ENCODE assay signal across 8 mouse cellular contexts in genomic region chr7:132576116-132576650, GRCm38 (mm10). TPM values are rescaled to one million over a fixed set of nuclear protein-coding genes. Genes with fewer than 3 reads are reported as not detected.
DNase-seq lines count a peak whose midpoint lies in the region; ATAC-seq and TF ChIP-seq lines count a peak whose summit lies in the region.

TSS of gene Oat (minus strand) at chr7:132576398.

- peak; percentile 64; the same call in 1 of the 2 replicates for TF ChIP-seq POLR2A in brain, embryonic 14.5 days (IDR thresholded peaks at IDR 0.05; ENCODE audit: borderline replicate concordance, extremely low read depth, insufficient read depth, insufficient read length, poor library complexity, severe bottlenecking)
- TF ChIP-seq POLR2A in liver, adult 2 months (IDR thresholded peaks at IDR 0.05; ENCODE audit: extremely low read depth, insufficient read depth, low read length): peak; percentile 95
- peak; percentile 99 for TF ChIP-seq POLR2A in myocyte (IDR thresholded peaks at IDR 0.05; ENCODE audit: insufficient read length, low read depth)

- ATAC-seq in heart, embryonic 11.5 days (replicated peaks; ENCODE audit: insufficient number of reproducible peaks, low FRiP score, low TSS enrichment): peak; percentile 98
- ATAC-seq in kidney, embryonic 16.5 days (ENCODE audit: low FRiP score, low TSS enrichment): peak; percentile 98

- under 1% methylated on average over 49 of the region's 49 CpGs for WGBS in heart, embryonic 11.5 days (ENCODE audit: insufficient replicate concordance)
- WGBS in kidney, embryonic 16.5 days: under 1% methylated on average over 49 of the region's 49 CpGs
- 3% methylated on average over 49 of the region's 49 CpGs for WGBS in liver, adult 2 months

- H3K4me3 ChIP-seq in C2C12 (ENCODE audit: insufficient read depth, poor library complexity, severe bottlenecking) (peak within 1 kb of the TSS; percentile 34), myocyte (peak within 1 kb of the TSS; percentile 30)
- peak within 1 kb of the TSS; percentile 94 for H3K4me3 ChIP-seq in erythroblast, embryonic 14.5 days (replicated peaks)
- peak within 1 kb of the TSS; percentile 77 for H3K4me3 ChIP-seq in heart, embryonic 11.5 days (ENCODE audit: low read depth, low read length)
- H3K4me3 ChIP-seq in kidney, embryonic 16.5 days (ENCODE audit: low read length): peak within 1 kb of the TSS; percentile 82
- peak within 1 kb of the TSS; percentile 89 for H3K4me3 ChIP-seq in liver, adult 2 months (ENCODE audit: insufficient read depth, low read depth, low read length)

- H3K4me1 ChIP-seq in erythroblast, embryonic 14.5 days (ENCODE audit: control insufficient read depth): peaks cover 53% of the 10 kb centered on the region
- peaks cover 9% of the 10 kb centered on the region for H3K4me1 ChIP-seq in heart, embryonic 11.5 days (ENCODE audit: control insufficient read depth, insufficient read depth, low read length)
- peaks cover 37% of the 10 kb centered on the region for H3K4me1 ChIP-seq in kidney, embryonic 16.5 days (ENCODE audit: insufficient read depth, low read length)
- H3K4me1 ChIP-seq in liver, adult 2 months (ENCODE audit: control insufficient read depth, insufficient read depth, low read length): peaks cover 11% of the 10 kb centered on the region

- H3K4me2 ChIP-seq in heart, embryonic 11.5 days: peak within 1 kb of the TSS; percentile 79
- H3K4me2 ChIP-seq in kidney, embryonic 16.5 days (replicated peaks; ENCODE audit: low read depth, low read length): peak within 1 kb of the TSS; percentile 77
- peak within 1 kb of the TSS; percentile 99 for H3K4me2 ChIP-seq in myocyte (ENCODE audit: low read depth)

- peaks cover 11% of the 10 kb centered on the region for H3K27me3 ChIP-seq in C2C12 (ENCODE audit: control insufficient read depth, insufficient read depth, insufficient read length)
- peaks cover 19% of the 10 kb centered on the region; the same call in 1 of the 2 replicates for H3K27me3 ChIP-seq in erythroblast, embryonic 14.5 days (ENCODE audit: control insufficient read depth)
- 0 out of 2 replicates have a peak, but pooled peaks cover 2% of the 10 kb centered on the region for H3K27me3 ChIP-seq in heart, embryonic 11.5 days (ENCODE audit: control insufficient read depth, insufficient read depth, low read length)
- peaks cover 3% of the 10 kb centered on the region; the same call in 1 of the 2 replicates for H3K27me3 ChIP-seq in kidney, embryonic 16.5 days (ENCODE audit: insufficient read depth, low read length)
- no peaks in the 10 kb centered on the region for H3K27me3 ChIP-seq in liver, adult 2 months (ENCODE audit: control insufficient read depth, insufficient read depth, low read length)
- peaks cover 20% of the 10 kb centered on the region for H3K27me3 ChIP-seq in myocyte (ENCODE audit: control insufficient read depth, insufficient read depth, insufficient read length)
- no peaks in the 10 kb centered on the region for H3K27me3 ChIP-seq in splenic B cell, adult 2 months (ENCODE audit: control insufficient read depth, insufficient read depth, low read length, poor library complexity, severe bottlenecking)

- H3K79me3 ChIP-seq in C2C12 (ENCODE audit: low read depth): peaks cover 35% of the 10 kb centered on the region

- H3K79me2 ChIP-seq in C2C12 (ENCODE audit: control insufficient read depth, insufficient read depth) (peaks cover 45% of the 10 kb centered on the region), myocyte (ENCODE audit: control insufficient read depth, insufficient read depth) (peaks cover 43% of the 10 kb centered on the region)
- H3K79me2 ChIP-seq in liver, adult 2 months (ENCODE audit: control insufficient read depth, insufficient read depth, low read length): no peaks in the 10 kb centered on the region

- peak within 1 kb of the TSS; percentile 85 for H3K9ac ChIP-seq in heart, embryonic 11.5 days (ENCODE audit: low read depth, low read length)
- peak within 1 kb of the TSS; percentile 90 for H3K9ac ChIP-seq in kidney, embryonic 16.5 days (replicated peaks; ENCODE audit: low read length)
- H3K9ac ChIP-seq in liver, adult 2 months (ENCODE audit: low read depth, low read length): peak within 1 kb of the TSS; percentile 93

- H3K27ac ChIP-seq in heart, embryonic 11.5 days (ENCODE audit: low read depth, low read length): peak within 1 kb of the TSS; percentile 93
- H3K27ac ChIP-seq in kidney, embryonic 16.5 days (ENCODE audit: low read length): peak within 1 kb of the TSS; percentile 95
- peak within 1 kb of the TSS; percentile 76 for H3K27ac ChIP-seq in liver, adult 2 months (replicated peaks; ENCODE audit: insufficient read depth, low read depth, low read length)

- H3ac ChIP-seq in C2C12 (ENCODE audit: control insufficient read depth, insufficient read length, low read depth): peak within 1 kb of the TSS; percentile 39
- H3ac ChIP-seq in myocyte (ENCODE audit: control insufficient read depth, insufficient read length): peak within 1 kb of the TSS; percentile 31

- no peaks in the 10 kb centered on the region for H3K9me3 ChIP-seq in erythroblast, embryonic 14.5 days (ENCODE audit: control insufficient read depth, low read length)
- no peaks in the 10 kb centered on the region for H3K9me3 ChIP-seq in heart, embryonic 11.5 days (replicated peaks; ENCODE audit: control insufficient read depth, low read length)
- H3K9me3 ChIP-seq in kidney, embryonic 16.5 days (ENCODE audit: low read length): no peaks in the 10 kb centered on the region

- TF ChIP-seq CTCF in C2C12 (IDR thresholded peaks at IDR 0.05; ENCODE audit: control insufficient read depth, insufficient read depth, insufficient read length): peak; percentile 13
- peak; percentile 4; the same call in 1 of the 2 replicates for TF ChIP-seq CTCF in brain, embryonic 14.5 days (IDR thresholded peaks at IDR 0.05; ENCODE audit: borderline replicate concordance, extremely low read depth, insufficient read depth, insufficient read length)
- no peak for TF ChIP-seq CTCF in liver, adult 2 months (IDR thresholded peaks at IDR 0.05; ENCODE audit: low read depth, low read length)

- H3K36me3 ChIP-seq in C2C12 (ENCODE audit: control insufficient read depth, insufficient read depth) (no peaks in the 10 kb centered on the region), myocyte (ENCODE audit: control insufficient read depth, insufficient read depth) (no peaks in the 10 kb centered on the region)
- H3K36me3 ChIP-seq in erythroblast, embryonic 14.5 days (ENCODE audit: control insufficient read depth): peaks cover 5% of the 10 kb centered on the region
- H3K36me3 ChIP-seq in heart, embryonic 11.5 days (ENCODE audit: control insufficient read depth, insufficient read depth, low read length): no peaks in the 10 kb centered on the region
- H3K36me3 ChIP-seq in kidney, embryonic 16.5 days (ENCODE audit: insufficient read depth, low read length): no peaks in the 10 kb centered on the region
- no peaks in the 10 kb centered on the region for H3K36me3 ChIP-seq in liver, adult 2 months (ENCODE audit: control insufficient read depth, insufficient read depth, low read length)
- no peaks in the 10 kb centered on the region for H3K36me3 ChIP-seq in splenic B cell, adult 2 months (ENCODE audit: control insufficient read depth, insufficient read depth, low read length, poor library complexity, severe bottlenecking)

- peak; percentile 99 for DNase-seq in brain, embryonic 14.5 days (ENCODE audit: low read depth)
- DNase-seq in liver, adult 2 months (ENCODE audit: extremely low read depth, low read depth, low spot score): peak; percentile 84
- peak; percentile 97 for DNase-seq in splenic B cell, adult 2 months (ENCODE audit: low read depth, low spot score)

TF ChIP-seq in C2C12, 6 proteins besides CTCF, POLR2A, EP300 and RAD21:
- TF ChIP-seq MAX (IDR thresholded peaks at IDR 0.05) (no peak), USF1 (IDR thresholded peaks at IDR 0.05; ENCODE audit: low read depth) (no peak), FOSL1 (IDR thresholded peaks at IDR 0.05; ENCODE audit: insufficient read depth, low read length, poor library complexity, severe bottlenecking) (no peak), MYOG (IDR thresholded peaks at IDR 0.05; ENCODE audit: control insufficient read depth, extremely low read depth, insufficient read length) (no peak), CEBPB (IDR thresholded peaks at IDR 0.05; ENCODE audit: low read depth) (no peak)

TF ChIP-seq in myocyte, 11 proteins besides CTCF, POLR2A, EP300 and RAD21:
- TF ChIP-seq MYOD1 (IDR thresholded peaks at IDR 0.05; ENCODE audit: control insufficient read depth in 1 of 3, insufficient read length in 2 of 3, low read depth in 2 of 3) (no peak), POLR2AphosphoS2 (IDR thresholded peaks at IDR 0.05; ENCODE audit: insufficient read length, low read depth) (peak; percentile 99), REST (IDR thresholded peaks at IDR 0.05; ENCODE audit: insufficient read depth, insufficient read length) (peak; percentile 42), E2F4 (IDR thresholded peaks at IDR 0.05; ENCODE audit: insufficient read depth) (peak; percentile 81)

RNA-seq across cellular contexts. Expression of gene Oat, which starts in this region (rescaled TPM):
- 78.1 TPM for polyA plus RNA-seq in C2C12 (2012; fragmentation: generic; extraction: Trizol)
- polyA plus RNA-seq in brain, embryonic 14.5 days (2012; rRNA removed): 59.2 and 63.8 TPM in 2 replicates
- polyA plus RNA-seq in erythroblast, embryonic 14.5 days (2012): 0.05 and 0.09 TPM in 2 replicates
- polyA plus RNA-seq in heart, embryonic 11.5 days (2014; fragmentation: Nextera tagmentation; extraction: Ambion mirVana): 162 and 186 TPM in 2 replicates
- 172 and 186 TPM in 2 replicates for polyA plus RNA-seq in kidney, embryonic 16.5 days (2015; fragmentation: Nextera tagmentation; extraction: Ambion mirVana)
- total RNA-seq in liver, adult 2 months (2014; rRNA removed): 1,118 and 1,626 TPM in 2 replicates
- polyA plus RNA-seq in liver, adult 2 months (2012; rRNA removed): 1,069 and 1,820 TPM in 2 replicates
- 49.5 TPM for polyA plus RNA-seq in myocyte (2012; fragmentation: generic; extraction: Trizol)

Comparison
In these comparisons a context has a peak if more than half of its experiments do, and no peak if none do; other contexts are left out.
1. Peak in every context shown above with its lines: DNase-seq, ATAC-seq, H3K4me3 ChIP-seq and H3K27ac ChIP-seq.
2. RNA of gene Oat (polyA plus RNA-seq): 1,069 to 1,820 TPM in liver, adult 2 months, 172 to 186 TPM in kidney, embryonic 16.5 days, 162 to 186 TPM in heart, embryonic 11.5 days, 78.1 TPM in C2C12 (single experiment), 59.2 to 63.8 TPM in brain, embryonic 14.5 days and 49.5 TPM in myocyte (single experiment); 0.05 to 0.09 TPM in erythroblast, embryonic 14.5 days; every median in the first group is over 10 times any median in the second.
3. H3K4me3 ChIP-seq: peak in every context shown above with its lines; median percentile 94 in erythroblast, embryonic 14.5 days; 89 in liver, adult 2 months; 82 in kidney, embryonic 16.5 days; 77 in heart, embryonic 11.5 days; 34 in C2C12; 30 in myocyte.